Mouse (Mus musculus) cerebellum, postnatal 4 days (tissue): ENCODE results near the gene Ccdc151.
A peak's percentile ranks its signal among the peaks of the same experiment; 100 is the strongest.

ENCODE experiments used
- DNase-seq, 2 experiments: peaks; one replicate each; pipeline ENCODE4 v3.0.0; 2022; ENCODE audit warnings: low spot score in 2 of 2, mixed read lengths in 1 of 2

Ccdc151 gene

DNA sequence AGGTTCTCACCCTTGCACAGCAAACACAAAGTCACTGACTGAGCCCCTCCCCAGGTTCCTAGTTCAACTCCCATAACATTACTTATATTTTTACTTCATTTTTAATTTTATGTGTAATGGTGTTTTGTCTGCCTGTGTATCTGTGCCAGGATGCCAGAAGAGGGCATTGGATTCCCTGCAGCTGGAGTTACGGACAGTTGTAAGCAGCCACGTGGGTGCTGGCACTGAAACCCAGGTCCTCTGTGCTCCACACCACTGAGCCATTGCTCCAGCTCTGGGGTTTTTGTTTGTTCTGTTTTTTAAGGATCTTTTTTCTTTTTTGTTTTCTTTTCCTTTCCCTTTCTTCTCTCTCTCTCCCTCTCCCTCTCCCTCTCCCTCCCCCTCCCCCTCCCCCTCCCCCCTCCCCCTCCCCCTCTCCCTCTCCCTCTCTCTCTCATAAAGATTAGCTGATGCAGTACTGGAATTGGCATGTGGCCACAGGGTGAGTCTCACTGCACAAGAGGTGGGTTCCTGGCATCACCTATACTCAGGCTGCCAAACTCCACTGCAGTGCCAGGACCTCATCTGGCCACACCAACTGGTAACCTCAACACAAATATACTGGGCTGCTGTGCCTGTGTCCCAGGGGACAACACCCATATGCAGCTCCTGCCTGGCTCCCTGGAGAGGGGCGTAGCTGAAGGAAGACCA is 6.1 kb downstream of the Ccdc151 start:
- no peak for DNase-seq

DNA sequence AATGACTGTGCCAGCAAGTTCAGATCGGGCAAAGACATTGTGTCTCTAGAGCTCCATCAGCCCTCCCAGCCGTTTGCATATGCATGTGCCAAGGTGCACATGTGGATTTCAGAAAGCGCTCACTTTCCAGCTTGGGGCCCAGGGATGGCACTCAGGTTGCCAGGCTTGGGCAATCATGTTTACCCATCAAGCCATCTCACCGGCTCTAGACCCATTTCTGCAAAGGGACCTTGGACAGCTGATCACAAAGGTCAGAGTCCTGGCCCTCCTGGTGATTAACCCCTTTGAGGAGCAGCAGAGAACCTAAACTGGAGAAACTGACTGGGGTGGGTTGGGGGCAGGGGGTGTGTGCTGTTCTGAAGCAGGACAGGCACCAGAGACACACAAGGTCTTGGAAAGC is 10.2 kb downstream of the Ccdc151 start:
- DNase-seq: no peak

DNA sequence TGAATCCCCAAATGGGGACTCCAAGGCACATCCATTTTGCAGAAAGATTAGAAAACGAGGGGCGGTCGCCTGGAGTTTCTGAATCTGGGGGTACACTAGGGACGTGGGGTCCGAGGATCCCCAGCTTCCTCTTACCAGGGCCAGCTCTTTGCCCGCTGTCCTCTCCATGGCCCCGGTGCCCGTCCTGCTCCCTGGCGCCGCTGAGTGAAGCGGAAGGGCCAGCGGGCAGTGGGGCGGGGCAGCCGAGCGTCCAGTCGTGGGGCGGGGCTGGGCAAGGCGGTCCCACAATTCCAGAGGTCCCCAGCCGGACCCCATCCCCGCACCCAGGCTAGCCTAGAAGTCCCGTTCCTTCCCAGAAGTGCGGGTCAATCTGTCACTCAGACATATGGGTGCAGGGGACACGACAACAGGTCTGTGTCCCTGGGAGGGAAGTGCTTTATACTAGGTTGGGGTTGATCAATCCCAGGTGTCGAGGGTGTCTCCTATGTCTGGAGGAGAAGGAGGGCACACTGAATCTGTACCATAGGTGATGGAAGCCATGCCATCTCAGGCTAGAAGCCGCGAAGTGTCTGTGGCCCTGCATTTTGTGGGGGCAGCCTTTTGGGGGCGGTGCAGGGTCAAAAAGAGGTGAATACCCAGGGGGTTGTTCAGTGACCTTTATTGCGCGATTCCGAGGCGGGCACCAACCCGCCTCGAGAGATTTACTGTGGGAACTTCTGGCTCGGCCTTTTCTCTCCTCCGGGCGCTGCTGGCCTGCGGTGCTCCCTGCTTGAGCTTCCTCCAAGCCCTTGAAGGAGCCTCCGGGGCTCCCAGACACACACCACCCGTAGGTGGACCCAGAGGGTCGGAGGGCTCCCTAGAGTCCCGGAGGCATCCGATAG is 13.0 kb downstream of the Ccdc151 start, which contains the start of gene Rgl3:
Rgl3 (minus strand) TSS at position 217 of the 881 bp plus-strand sequence.
- DNase-seq: no peak

DNA sequence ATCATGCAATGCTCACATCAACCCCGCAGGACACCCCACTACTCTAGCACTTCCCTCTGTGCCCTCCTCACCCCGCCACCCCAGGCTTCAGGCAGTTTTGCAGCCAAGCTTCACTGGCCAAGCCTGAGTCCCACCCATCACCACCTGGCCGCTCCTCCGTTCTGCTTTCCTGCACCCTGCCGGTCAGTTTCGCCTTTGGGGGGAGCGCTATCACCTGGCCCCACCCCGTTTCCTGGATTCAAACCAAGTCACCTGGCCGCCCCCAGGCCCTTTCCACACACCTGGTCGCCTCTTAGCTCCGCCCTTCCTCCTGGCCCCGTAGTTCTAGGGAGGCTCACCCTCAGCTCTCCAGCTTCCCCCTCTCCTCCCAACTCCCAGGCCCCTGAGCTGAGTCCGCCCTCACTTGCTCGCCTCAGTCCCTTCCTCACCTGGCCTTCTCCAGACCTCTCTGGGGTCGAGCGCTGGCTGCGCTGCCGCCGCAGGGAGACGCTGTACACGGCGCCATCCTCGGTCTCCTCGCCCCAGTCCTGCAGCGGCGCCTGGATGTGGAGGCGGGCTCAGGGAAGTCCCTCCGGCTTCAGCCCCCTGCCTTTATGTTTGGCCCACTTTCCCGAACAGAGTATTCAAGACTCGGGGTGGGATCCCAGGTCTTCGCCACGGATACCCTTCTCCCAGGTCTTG is 13.9 kb downstream of the Ccdc151 start:
- no peak for DNase-seq

DNA sequence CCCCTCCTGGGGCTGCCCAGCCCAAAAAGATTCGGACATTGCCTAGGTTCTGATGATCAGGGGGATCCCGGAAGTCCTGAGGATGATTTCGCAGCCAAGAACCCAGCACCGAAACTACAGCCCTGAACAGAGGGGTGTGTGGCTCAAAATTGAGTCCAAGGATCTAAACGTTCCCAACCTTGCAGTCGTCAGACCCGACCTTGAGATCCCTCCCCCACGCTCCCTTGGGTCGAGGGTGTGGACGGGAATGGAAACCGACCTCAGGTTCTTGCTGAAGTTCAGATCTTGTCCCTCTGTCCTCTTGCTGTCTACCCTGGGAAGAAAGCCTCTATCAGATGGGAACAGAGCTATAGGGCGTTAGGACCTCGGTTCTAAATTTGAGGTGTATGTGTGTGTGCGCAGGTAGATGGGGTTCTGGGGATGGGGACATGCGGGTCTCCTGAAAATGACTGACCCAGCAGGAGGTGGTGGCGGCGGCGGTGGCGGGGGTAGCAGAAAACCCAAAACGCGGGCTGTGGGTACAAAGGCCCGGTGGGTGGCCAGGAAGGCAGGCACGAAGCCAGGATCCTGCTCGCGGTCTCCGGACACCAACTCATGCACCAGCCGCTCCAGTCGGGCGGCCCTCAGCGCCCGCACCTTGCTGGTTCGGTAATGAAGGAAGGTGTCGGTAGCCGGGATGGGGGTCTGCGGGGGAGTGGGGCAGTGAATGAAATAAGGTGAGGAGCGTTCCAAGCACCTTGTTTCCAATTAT is 14.7 kb downstream of the Ccdc151 start:
- DNase-seq: no peak

DNA sequence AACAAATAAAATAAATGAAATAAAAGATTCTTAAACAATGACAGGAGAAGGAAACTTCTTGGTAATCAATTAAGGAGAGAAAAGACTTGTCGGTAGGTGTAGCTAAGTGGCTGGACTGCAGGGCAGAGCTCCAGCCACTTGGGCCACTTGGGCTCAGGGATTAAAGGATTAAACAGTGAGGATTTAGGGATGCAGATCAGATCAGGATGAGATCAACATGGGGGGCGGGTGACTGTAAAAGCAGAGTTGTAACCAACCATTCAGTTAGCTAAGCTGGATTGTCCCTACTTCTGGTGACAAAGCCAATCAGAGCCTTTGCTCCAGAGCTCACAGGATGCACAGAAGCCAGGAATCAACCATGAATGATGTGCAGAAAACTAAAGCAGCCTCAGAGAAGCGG is 18.5 kb downstream of the Ccdc151 start:
- DNase-seq: no peak

DNA sequence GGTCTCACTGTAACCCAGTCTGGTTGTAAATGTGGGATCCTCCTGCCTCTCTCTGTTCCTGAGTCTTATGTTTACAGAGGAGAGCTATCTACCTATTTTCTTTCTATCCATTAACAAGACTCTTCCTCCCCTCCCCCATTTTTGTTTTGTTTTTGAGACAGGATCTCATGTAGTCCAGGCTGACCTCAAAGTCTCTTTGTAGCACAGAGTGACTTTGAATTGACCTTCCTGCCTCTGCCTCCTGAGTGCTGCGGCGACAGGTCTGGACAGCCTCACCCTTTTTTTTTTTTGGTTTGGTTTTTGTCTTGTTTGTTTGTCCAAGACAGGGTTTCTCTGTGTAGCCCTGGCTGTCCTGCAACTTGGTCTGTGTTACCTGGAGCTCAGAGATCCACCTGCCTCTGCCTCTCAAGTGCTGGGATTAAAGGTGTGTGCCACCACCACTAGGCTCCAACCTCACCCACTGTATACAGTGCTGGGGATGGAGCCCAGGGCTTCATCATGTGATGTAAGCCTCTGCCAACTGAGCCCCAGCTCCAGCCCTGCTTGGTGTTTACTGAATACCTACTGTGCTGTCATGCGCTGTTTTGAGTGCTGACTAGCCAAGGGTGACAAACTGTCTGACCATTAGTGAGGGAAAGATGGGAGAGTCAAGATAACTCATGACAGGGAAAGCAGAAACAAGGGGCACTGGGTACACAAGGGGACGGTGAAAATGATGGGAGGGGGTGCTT is 23.9 kb downstream of the Ccdc151 start:
- no peak for DNase-seq

DNA sequence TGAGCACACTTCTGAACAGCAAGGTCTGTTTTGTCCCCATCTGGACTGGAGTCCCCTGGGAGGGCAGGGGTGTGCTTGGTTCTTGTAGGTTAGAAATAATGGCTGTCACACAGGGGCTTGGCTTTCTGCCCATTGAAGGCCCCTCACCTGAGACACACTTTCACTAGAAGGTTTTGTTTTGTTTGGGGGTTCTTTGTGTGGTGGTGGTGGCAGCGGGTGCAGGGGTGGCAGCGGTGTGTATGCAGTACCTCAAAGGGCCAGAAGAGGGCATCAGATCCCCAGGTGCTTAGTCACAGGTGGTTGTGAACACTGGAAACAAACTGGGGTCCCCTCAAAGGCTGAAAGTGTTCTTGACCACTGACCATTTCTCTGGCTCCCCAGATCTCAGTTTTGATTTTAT is 24.5 kb downstream of the Ccdc151 start:
- DNase-seq: peak in 1 of 2 experiments; percentile 48

DNA sequence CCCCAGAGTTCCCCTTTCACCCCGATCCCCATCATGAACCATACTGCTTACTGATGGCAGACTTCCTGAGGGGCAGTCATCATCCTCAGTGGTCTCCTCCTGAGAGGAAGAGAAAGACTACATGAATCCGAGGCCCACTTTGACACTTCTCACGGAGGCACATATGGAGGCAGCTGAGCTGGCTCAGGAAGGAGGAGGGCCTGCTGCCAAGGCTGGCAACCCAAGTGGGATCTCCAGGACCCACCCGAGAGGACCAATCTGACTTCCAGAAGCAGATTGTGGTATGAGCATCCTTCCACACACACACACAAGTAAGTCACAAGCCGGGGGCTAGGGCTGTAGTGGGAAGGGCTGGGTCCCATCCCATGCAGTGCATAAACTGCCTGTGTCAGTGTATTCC is 25.1 kb downstream of the Ccdc151 start:
- no peak for DNase-seq

DNA sequence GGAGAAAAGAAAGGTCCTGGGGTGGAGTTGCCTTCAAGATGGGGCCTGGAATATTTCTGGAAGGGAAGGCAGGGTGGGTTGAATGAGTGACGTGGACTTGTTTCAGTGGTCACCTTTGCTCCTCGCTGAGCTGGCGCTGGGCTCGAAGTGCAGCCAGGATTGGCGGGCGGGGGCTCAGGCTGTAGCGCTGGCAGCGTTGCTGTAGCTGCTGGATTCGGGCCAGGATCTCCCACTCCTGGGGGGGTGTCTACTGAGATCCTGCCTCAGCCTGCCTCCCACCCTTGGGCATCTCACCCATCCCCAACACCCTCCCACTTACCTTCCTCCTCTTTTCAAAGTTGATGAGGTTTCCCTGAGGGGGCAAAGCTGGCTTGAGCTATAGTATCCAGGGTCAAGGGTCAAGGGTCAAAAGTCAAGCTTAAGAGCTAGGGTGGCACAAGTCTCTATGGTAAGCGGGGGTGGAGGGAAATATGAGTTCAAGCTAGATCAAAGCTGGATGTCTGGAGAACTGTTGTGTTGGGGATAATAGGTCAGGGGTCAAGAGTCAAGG is 25.7 kb downstream of the Ccdc151 start:
- DNase-seq: no peak

DNA sequence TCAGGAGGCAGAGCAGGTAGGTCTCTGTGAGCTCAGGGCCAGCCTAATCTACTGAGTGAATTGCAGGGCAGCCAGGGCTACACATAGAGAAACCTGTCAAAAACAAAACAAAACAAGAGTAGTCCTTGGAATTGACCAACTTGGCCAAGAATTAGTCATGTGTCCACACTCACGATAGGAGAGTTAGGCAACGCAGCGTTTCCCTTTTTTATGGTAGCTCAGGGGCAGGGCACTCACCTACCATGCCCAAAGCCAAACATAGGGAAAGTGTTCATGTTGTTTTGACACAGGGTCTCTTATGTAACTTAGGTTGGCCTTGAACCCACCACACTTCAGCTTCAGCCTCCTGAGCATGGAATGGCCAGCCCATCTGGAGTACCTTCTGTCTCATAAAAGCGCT is 33.1 kb downstream of the Ccdc151 start:
- DNase-seq: no peak

DNA sequence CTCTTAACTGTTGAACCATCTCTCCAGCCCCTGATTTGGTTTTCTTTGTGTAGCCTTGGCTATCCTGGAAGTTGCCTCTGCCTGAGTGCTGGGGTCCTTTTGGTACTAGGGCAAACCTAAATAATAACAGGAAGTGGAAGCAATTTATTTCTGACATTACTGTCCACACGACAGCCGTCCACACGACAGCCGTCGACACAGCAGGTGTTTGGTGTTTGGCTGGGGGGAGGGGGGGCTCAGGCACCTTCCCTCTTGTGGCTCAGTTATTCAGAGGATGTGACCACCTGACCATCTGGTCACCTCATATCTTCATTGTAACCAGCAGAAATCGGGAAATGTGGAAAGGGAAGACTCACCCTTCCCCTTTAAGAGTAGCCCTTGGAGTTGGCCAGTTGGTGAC is 33.6 kb downstream of the Ccdc151 start:
- no peak for DNase-seq

DNA sequence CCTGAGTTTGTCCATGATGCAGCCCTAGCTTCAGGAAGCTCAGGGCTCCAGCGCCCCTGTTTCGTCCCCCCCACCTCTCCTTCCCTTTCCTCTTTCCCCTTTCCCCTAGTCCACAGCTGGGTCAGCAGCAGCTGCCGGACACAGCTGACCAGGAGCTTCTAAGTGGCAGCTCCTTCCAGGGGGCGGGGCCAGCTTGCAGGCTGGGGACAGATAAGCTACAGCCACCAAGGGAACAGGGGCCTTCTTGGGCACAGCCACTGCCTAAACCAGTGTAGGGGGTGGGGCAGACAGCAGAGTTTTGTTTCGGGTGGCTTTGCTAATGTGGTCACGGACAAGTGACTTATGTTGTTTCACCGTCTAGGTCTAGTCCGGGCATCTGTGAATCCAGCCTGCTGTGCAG is 39.0 kb downstream of the Ccdc151 start, which contains the start of gene Epor:
Epor (minus strand) TSS at position 90 of the 400 bp plus-strand sequence.
- no peak for DNase-seq

DNA sequence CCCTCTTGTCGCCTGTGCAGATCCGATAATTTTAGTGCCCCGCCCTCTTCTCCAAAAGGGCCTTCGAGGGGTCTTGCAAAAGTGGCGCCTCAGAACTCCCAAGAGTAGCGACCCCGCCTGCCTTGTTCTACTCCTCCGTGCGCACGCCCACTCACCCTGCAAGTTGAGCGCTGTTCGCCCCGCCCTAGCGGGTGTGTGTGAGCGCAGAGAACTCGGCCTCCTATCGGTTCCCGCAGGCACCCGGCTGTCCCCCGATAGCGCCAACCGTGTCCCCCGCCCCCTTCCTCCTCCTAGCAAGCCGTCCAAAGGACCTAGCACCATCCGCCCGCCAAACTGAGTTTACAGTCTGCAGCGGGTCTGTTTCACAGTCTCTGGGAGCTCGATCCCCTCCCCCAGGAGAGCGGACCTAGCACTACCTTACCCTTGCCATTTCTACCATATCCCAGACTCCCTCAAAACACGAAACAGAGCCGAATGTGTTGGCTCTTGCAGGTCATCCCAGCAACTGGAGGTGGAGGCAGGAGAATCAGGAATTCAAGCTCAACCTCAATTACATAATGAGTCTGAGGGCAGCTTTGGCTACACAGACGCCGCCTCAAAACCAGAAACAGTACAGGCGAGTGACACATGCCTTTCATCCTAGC is 39.9 kb downstream of the Ccdc151 start:
- peak in 1 of 2 experiments; percentile 44 for DNase-seq

DNA sequence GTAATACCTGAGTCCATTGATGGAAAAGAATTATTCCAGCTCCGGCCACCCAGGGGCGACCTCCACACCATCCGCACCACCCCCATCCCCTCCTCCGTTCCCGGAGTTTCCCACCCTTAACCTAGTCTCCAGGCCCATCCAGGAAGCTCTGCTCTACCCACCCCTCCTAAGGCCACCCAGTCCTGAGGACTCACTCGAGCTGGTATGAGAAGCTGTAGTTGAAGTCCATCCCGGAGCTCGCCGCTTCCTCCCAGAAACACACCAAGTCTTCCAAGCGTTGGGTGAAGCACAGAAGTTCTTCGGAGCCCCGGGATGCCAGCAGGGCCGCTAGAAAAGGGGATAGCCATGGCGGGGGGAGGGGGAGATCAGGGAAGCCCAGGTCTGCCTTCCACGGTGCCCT is 40.4 kb downstream of the Ccdc151 start:
- no peak for DNase-seq

DNA sequence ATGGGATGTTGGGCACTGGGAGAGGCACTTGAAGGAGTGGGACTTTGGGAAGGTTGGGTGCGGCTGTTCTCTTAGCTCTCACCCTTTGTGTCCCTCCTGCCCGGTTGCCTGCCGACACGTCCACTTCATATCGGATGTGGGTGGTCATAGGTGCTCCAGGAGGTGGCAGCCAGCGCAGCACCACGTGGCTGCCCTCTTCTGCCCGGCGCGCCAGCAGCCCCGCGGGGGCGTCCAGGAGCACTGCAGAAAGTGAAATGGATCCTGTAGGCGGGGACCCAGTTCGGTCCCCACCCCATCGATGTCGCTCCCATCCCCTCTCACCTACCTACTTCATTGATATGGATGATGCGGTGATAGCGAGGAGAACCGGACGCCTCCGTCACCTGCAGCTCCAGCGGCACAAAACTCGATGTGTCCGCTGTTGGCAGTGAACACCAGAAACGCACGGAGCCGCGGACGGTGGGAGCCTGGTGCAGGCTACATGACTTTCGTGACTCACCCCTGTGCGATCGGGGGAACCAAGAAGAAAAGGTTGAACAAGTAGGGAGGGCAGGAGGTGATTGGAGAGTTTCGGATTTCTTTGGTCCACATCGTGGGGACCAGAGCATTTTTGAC is 41.0 kb downstream of the Ccdc151 start:
- no peak for DNase-seq

DNA sequence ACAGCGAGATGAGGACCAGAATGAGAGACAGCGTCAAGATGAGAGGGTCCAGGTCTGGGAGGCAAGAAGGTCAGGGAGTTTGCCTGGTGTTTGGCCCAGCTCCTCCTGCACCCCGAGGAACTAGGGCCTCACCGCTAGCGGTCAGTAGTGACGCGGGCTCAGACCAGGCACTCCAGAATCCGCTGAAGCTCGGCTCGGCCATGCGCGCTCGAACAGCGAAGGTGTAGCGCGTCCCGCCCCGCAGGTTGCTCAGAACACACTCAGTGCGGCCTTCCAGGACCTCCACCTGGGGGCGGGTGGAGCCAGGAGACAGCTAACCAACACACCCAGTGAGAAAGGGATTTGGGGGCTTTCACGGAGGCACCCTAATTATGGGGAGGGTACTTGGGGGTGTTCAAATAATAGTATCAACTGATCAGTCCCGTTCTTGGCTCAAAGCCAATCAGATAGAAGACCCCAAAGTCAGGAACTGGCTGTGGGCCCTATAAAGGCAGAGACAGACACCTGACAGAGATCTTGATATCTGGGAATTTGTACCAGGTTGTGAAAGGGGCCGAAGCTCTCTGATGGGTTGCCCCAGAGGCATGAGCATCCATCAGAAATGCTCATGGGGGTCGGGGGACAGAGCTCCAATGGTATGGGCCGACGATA is 41.8 kb downstream of the Ccdc151 start:
- DNase-seq: no peak

DNA sequence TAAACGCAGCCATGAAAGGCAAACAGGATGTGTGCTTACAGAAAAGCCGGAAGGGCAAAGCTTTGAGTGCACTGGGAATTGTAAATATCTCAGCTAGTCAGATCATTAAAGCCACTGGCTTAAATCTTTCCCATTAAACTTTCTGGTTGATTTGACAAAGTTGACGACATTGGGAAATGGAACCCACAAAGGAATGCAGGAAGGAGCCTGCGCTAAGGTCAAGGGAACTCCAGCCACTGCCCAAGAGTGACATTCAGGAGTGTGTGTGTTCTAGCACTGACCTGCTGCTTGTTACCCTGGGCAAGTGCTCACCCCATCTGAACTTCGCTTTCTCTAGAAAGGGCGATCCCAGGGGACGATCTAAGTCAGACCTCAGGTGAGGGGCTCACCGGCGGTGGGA is 42.3 kb downstream of the Ccdc151 start:
- DNase-seq: no peak

DNA sequence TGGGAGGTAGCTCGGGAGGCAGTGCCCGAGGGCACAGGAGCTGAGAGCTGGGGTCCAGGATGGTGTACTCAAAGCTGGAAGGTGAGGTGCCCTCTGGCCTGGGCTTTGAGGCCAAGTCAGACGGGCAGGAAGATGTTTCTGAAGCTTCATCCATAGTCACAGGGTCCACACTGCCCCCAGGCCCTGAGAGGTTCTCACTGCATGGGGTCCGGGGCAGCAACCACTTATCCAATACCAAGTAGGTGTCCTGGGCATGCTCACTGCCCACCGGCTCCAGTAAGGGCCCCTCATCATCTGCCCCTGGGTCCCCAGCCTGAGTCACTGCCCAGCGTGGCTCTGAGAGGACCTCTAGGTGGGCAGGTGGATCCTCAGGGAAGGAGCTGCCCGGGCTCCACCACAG is 43.2 kb downstream of the Ccdc151 start:
- DNase-seq: no peak
